19 mouse cellular contexts compared by ENCODE assay signal in the genomic region with DNA sequence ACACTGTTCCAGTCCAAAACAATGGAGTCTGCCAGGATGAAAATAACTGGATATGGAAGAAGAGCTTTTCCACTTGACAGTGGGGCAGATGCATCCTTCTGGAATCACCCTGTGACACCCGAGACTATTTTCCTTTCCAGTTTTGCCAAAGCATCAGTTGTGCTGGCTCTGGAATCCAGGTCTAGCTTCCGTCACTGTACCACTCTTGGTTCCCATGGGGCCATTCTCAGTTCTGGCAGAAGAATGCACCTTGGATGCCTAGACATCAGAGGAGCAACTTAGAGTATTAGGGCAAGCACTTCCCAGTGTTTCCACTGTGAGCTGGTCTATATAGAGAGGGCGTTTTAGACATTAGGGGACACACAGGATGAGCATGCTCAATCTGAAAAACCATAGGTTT.
"Had no signal": no experiment of that assay in that cellular context is flagged by ENCODE, and none has a peak within 500 bp of the region (broad histone marks: within the 10 kb centered on the region; RNA-seq: fewer than 3 reads in every experiment).

No protein-coding gene starts in this region.

- DNase-seq: kidney, adult 11 months; kidney, adult 8-10 months; kidney, postnatal 10 days; kidney, postnatal 36 days; liver, postnatal 0 days; lung, embryonic 14.5 days; midbrain, embryonic 14.5 days; retina, postnatal 1 day; right cerebral cortex, postnatal 25 days; spleen, adult 18-20 months; thymus, postnatal 25 days had no signal

- H3K9ac ChIP-seq: kidney, embryonic 15.5 days; limb, embryonic 12.5 days; limb, embryonic 15.5 days; liver, embryonic 14.5 days; liver, postnatal 0 days; lung, embryonic 14.5 days; neural tube, embryonic 12.5 days; stomach, embryonic 15.5 days had no signal

- H3K9me3 ChIP-seq: kidney, embryonic 15.5 days; limb, embryonic 15.5 days; neural tube, embryonic 12.5 days; stomach, embryonic 15.5 days had no signal

- H3K27ac ChIP-seq: kidney, embryonic 15.5 days; limb, embryonic 12.5 days; limb, embryonic 15.5 days; liver, embryonic 14.5 days; macrophage; neural tube, embryonic 12.5 days; stomach, embryonic 15.5 days had no signal

- H3K27me3 ChIP-seq: kidney, embryonic 15.5 days; limb, embryonic 12.5 days; limb, embryonic 15.5 days; neural tube, embryonic 12.5 days; stomach, embryonic 15.5 days had no signal

- ATAC-seq: liver, postnatal 0 days had no signal

- H3K4me3 ChIP-seq: kidney, embryonic 15.5 days; limb, embryonic 12.5 days; limb, embryonic 15.5 days; neural tube, embryonic 12.5 days; stomach, embryonic 15.5 days had no signal

- H3K4me2 ChIP-seq: kidney, embryonic 15.5 days; limb, embryonic 12.5 days; limb, embryonic 15.5 days; liver, embryonic 11.5 days; lung, embryonic 14.5 days; neural tube, embryonic 12.5 days; stomach, embryonic 15.5 days had no signal

- H3K36me3 ChIP-seq: kidney, embryonic 15.5 days; limb, embryonic 12.5 days; limb, embryonic 15.5 days; neural tube, embryonic 12.5 days; stomach, embryonic 15.5 days had no signal
